Mouse (Mus musculus): Measurements from ENCODE around the gene Nsun2. TPM values are rescaled to one million over a fixed set of nuclear protein-coding genes. Genes with fewer than 3 reads are reported as not detected.

Nsun2 gene
- total and polyA plus RNA-seq, 2 experiments from 2014 or later = 37.6 to 62.1 TPM

DNA sequence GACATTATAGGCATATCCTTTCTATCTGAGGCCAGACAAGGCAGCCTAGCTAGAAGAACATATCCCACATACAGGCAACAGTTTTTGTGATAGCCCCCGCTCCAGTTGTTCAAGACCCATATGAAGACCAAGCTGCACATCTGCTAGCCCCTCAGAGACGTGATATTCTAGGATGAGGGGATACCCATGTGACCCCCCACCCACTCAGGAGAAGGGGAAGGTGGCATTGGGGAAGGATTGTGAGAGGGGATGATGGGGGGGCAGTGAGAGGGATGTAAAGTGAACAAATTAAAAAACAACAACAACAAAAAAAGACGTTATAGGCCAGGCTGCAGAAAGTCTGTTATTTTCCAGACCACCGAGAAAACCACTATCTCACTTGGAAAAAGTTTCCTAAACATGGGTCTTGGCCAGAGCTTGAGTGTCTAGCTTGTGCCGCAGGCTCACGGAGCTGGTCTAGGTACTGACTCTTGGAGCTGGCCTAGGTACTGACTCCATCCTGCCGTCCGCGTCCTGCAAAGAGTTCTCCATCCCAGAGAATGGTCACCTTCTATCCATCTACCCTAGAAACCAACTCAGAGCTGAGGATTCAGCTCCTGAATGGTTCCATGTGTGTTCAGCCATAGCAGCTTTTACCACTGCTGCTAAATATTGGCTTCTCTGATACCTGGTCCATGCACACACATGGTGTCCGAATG lies 140.5 kb downstream of the Nsun2 start:
- Histone ChIP-seq H3K27ac (no peak overlapping the region), H3K4me3 (ENCODE audit: low read length) (no peak overlapping the region)

More for the DNA sequence above, 140.5 kb downstream of the Nsun2 start:
- Histone ChIP-seq H3K36me3 (ENCODE audit: insufficient read depth, low read length) (no peaks in the 10 kb centered on the region), H3K4me2 (ENCODE audit: low read depth, low read length) (no peak overlapping the region), H3K27me3 (ENCODE audit: insufficient read depth, low read length) (no peaks in the 10 kb centered on the region), H3K4me1 (ENCODE audit: insufficient read depth, low read length) (no peaks in the 10 kb centered on the region), H3K9ac (replicated peaks; ENCODE audit: low read length) (no peak overlapping the region), H3K9me3 (ENCODE audit: low read length) (no peaks in the 10 kb centered on the region)
- WGBS = 72% methylated on average over 10 of the region's 10 CpGs
- DNase-seq (ENCODE audit: low spot score) (no peak), ATAC-seq (no peak)
- no peak for TF ChIP-seq CTCF (IDR thresholded peaks at IDR 0.05; ENCODE audit: low read depth)

Other genes with a start within 250 kb of the Nsun2 start
- 22.3 and 22.6 TPM in 2 replicates for gene Tent4a, start 871 bp downstream of the Nsun2 start, total RNA-seq (2014; rRNA removed)
- gene Tent4a, start 871 bp downstream of the Nsun2 start, polyA plus RNA-seq (2015; fragmentation: Nextera tagmentation; extraction: Ambion mirVana) = 4.8 and 5.1 TPM in 2 replicates
- 19.6 and 22.6 TPM in 2 replicates for gene Srd5a1, start 77.7 kb downstream of the Nsun2 start, total RNA-seq (2014; rRNA removed)
- 32.8 and 34.7 TPM in 2 replicates for gene Srd5a1, start 77.7 kb downstream of the Nsun2 start, polyA plus RNA-seq (2015; fragmentation: Nextera tagmentation; extraction: Ambion mirVana)
- gene Ube2ql1, start 206.1 kb downstream of the Nsun2 start, total RNA-seq (2014; rRNA removed) = 157 and 198 TPM in 2 replicates
- 25.0 and 28.6 TPM in 2 replicates for gene Ube2ql1, start 206.1 kb downstream of the Nsun2 start, polyA plus RNA-seq (2015; fragmentation: Nextera tagmentation; extraction: Ambion mirVana)

Measured in hindbrain, postnatal 0 days (tissue).